Comparison of ENCODE assay signal across 8 mouse cellular contexts in genomic region chr11:57201245-57201976, GRCm38 (mm10).
DNase-seq lines count a peak whose midpoint lies in the region; ATAC-seq lines count a peak whose summit lies in the region.
"Had no signal": no experiment of that assay in that cellular context is flagged by ENCODE, and none has a peak within 500 bp of the region (broad histone marks: within the 10 kb centered on the region; RNA-seq: fewer than 3 reads in every experiment).

No protein-coding gene starts in this region.

- ATAC-seq in hindbrain, embryonic 13.5 days (ENCODE audit: low FRiP score) = no peak
- no peak for ATAC-seq in heart, embryonic 13.5 days (ENCODE audit: extremely low read depth, insufficient number of reproducible peaks, low FRiP score, low TSS enrichment)

- H3K27ac ChIP-seq in hindbrain, embryonic 10.5 days = peak overlapping the region; percentile 17; the same call in 1 of the 2 replicates
- no peak overlapping the region for H3K27ac ChIP-seq in hindbrain, embryonic 13.5 days
- H3K27ac ChIP-seq in heart, embryonic 13.5 days (replicated peaks) = 0 out of 2 replicates have a peak overlapping the region, but pooled peaks have one; percentile 24

- intact Hi-C loops in heart, postnatal 10 days (cut with DNase I) = no loop called here
- intact Hi-C loops in left cerebral cortex, postnatal 10 days (cut with DNase I) = no loop called here

- 74% methylated on average over 10 of the region's 10 CpGs for WGBS in hindbrain, embryonic 10.5 days
- 67% methylated on average over 10 of the region's 10 CpGs for WGBS in hindbrain, embryonic 13.5 days
- 62% methylated on average over 10 of the region's 10 CpGs for WGBS in heart, embryonic 13.5 days

- H3K9ac ChIP-seq in hindbrain, embryonic 13.5 days = no peak overlapping the region
- peak overlapping the region; percentile 24; the same call in 1 of the 2 replicates for H3K9ac ChIP-seq in heart, embryonic 13.5 days

- H3K4me1 ChIP-seq in hindbrain, embryonic 10.5 days (replicated peaks) = peaks cover 8% of the 10 kb centered on the region; the same call in 1 of the 2 replicates
- peaks cover 27% of the 10 kb centered on the region for H3K4me1 ChIP-seq in hindbrain, embryonic 13.5 days (replicated peaks)
- peaks cover 8% of the 10 kb centered on the region for H3K4me1 ChIP-seq in heart, embryonic 13.5 days

- no peak for DNase-seq in hindbrain, embryonic 10.5 days (ENCODE audit: low spot score)
- peak; percentile 32 to 49 for DNase-seq in heart, postnatal 10 days
- peak; percentile 54 for DNase-seq in kidney, postnatal 10 days
- DNase-seq in left cerebral cortex, postnatal 10 days (ENCODE audit: extremely low spot score in 1 of 2, low spot score in 2 of 2) = no peak
- DNase-seq in layer of hippocampus, adult 18-20 months (ENCODE audit: low spot score in 2 of 2) = no peak
- DNase-seq: cerebellum, adult 11 months had no signal

- no peak overlapping the region for H3K4me3 ChIP-seq in hindbrain, embryonic 10.5 days
- no peak overlapping the region for H3K4me3 ChIP-seq in hindbrain, embryonic 13.5 days
- no peak overlapping the region for H3K4me3 ChIP-seq in heart, embryonic 13.5 days

- no peaks in the 10 kb centered on the region; the same call in 1 of the 2 replicates for H3K27me3 ChIP-seq in hindbrain, embryonic 10.5 days (ENCODE audit: insufficient read depth, poor library complexity, severe bottlenecking)
- H3K27me3 ChIP-seq in hindbrain, embryonic 13.5 days = no peaks in the 10 kb centered on the region
- H3K27me3 ChIP-seq in heart, embryonic 13.5 days (replicated peaks) = no peaks in the 10 kb centered on the region

- H3K9me3 ChIP-seq in hindbrain, embryonic 10.5 days = no peaks in the 10 kb centered on the region
- no peaks in the 10 kb centered on the region for H3K9me3 ChIP-seq in hindbrain, embryonic 13.5 days
- H3K9me3 ChIP-seq in heart, embryonic 13.5 days = peaks cover 2% of the 10 kb centered on the region; the same call in 1 of the 2 replicates

- H3K4me2 ChIP-seq in hindbrain, embryonic 13.5 days = no peak overlapping the region
- H3K4me2 ChIP-seq in heart, embryonic 13.5 days = no peak overlapping the region

- H3K36me3 ChIP-seq in hindbrain, embryonic 10.5 days = no peaks in the 10 kb centered on the region
- H3K36me3 ChIP-seq in hindbrain, embryonic 13.5 days = no peaks in the 10 kb centered on the region
- no peaks in the 10 kb centered on the region for H3K36me3 ChIP-seq in heart, embryonic 13.5 days

Comparison
In these comparisons a context has a peak if more than half of its experiments do, and no peak if none do; other contexts are left out.
1. DNase-seq: peak in heart, postnatal 10 days (2 of 2) and kidney, postnatal 10 days (single experiment); none in hindbrain, embryonic 10.5 days (single experiment), left cerebral cortex, postnatal 10 days (0 of 2) and layer of hippocampus, adult 18-20 months (0 of 2).